Mouse (Mus musculus): ENCODE measurements around the gene Shld2.
A peak's percentile ranks its signal among the peaks of the same experiment; 100 is the strongest.

Shld2 gene

DNA sequence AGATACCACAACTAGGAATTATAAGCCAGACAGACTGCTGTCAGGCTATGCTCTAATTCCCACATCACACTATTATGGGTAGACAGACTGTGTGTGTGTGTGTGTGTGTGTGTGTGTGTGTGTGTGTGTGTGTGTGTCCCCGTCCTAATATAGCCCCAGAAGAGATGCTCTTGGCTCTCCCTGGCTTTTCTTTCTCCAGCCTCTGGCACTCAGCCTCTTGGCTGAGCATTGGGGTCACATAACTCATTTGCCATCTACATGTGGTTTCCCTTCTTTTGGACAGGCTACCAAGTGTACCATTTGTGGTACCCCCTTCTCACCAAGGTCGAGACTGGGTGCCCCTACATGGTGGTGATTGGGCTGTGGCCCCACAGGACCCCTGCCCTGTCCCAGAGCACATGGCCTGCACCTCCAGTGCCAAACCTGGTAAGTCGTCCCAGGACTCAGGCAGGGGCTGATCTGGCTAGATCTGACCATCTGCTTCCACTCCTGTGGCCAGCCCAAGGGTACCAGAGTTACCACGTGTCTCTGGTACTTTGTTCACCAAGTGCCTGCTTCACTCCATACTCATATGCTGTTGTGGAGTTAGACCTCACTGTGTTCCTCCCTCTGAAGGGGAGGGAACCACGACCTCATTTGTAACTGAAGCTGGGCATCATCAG lies 88.7 kb downstream of the Shld2 start:
- no peak for DNase-seq (ENCODE audit: low spot score in 2 of 2)

DNA sequence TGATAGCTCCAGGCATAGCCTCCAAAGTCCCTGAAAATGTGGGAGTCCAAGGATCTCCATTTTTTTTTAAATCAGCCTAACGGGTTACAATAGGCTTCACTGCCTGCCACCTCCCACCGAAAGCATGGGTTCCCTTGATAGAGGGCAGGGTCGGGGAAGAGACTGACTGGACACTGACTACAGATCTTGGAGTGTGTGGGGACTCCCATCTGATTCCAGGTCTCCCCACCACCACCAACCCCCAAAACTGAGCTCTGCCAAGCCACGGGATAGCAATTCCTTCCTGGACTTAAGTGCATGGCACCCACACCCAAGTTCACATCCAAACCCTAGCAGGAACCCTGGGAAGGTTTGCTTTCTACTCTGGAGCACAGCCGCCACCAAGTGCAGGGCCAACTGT lies 89.9 kb downstream of the Shld2 start:
- DNase-seq (ENCODE audit: low spot score in 2 of 2): no peak

DNA sequence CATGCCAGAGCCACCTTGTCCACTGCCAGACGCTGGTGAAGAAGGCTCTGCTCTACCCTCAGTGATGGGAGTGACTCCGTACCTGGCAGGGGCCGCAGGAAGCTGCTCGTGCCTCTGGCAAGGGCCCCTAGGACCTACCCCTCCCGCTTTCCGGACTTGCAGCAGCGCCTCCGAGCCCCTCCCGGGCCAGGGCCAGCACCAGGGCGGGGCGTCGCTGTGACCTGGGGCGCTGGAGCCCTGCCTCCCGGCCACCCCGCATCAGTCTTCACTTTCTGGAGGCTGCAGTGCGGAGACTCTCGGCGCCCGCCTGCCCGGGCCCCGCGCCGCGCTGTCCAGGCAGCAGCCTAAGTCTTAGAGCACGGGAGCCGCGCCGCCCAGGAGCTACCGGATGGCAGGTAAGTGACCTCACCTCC lies 90.5 kb downstream of the Shld2 start:
- no peak for DNase-seq (ENCODE audit: low spot score in 2 of 2)

DNA sequence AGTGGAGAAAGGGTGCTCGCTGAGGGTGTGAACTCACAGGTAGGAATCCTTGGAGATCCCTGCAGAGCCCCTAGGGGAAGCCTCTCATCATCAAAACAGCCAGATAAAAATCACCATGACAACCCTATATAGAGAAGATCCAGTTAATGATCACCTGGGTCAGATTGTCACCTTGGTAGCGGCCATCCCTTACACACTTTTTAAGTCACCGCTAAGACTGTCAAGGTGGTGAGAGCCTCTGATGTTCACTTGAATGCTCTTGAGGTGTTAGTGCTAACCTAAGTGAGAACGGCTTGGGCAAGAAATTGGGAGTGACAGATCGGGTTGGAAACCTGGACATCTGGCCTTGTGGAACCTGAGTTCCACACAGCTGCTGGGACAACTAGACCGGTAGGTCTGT lies 91.0 kb downstream of the Shld2 start, which contains the start of gene Syt15:
Gene Syt15, plus strand, starts transcription at position 301 of the 400 bp plus-strand sequence.
- no peak for DNase-seq (ENCODE audit: low spot score in 2 of 2)

DNA sequence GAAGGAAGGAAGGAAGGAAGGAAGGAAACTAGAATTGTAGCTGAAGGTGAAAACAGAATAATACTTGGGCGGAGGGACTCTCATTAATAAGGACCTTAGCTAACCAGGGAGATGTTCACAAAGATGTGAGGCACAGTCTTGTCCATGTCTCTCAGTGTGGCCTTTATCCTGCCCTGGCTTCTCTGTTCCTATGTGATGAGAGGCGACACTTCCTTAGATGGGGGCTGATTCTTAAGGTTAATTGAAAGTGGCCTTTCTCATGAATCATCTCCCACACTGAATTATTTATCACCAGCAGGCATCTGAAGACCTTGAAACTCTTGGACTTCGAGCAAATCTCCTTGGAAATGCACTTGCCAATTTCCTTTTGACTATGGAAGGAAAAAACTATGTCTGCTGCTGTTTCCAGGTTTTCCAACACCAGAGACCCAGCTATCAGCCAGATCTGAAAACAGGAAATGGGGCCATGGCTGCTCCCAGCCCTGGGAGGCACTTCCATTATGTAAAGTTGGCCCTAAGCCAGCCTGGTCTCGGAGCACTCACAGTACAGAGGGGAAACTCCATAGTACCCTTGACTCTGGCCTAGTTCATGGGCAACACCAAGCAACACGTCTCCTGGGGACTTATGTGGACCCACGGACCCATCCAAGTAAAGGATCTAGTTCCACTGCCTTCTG lies 94.7 kb downstream of the Shld2 start:
- no peak for DNase-seq (ENCODE audit: low spot score in 2 of 2)

DNA sequence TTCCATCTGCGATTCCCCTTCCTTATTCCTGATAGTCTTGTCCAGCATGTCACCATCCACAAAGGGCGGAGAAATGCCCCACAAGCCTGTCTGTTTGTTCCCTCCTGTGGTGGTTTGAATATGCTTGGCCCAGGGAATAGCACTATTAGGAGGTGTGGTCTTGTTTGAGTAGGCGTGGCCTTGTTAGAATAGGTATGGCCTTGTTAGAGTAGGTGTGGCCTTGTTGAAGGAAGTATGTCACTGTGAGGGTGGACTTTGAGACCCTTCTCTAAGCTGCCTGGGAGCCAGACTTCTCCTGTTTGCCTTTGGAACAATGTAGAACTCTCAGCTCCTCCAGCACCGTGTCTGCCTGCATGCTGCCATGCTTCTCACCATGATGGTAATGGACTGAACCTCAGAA lies 100.4 kb downstream of the Shld2 start:
- DNase-seq (ENCODE audit: low spot score in 2 of 2): no peak

DNA sequence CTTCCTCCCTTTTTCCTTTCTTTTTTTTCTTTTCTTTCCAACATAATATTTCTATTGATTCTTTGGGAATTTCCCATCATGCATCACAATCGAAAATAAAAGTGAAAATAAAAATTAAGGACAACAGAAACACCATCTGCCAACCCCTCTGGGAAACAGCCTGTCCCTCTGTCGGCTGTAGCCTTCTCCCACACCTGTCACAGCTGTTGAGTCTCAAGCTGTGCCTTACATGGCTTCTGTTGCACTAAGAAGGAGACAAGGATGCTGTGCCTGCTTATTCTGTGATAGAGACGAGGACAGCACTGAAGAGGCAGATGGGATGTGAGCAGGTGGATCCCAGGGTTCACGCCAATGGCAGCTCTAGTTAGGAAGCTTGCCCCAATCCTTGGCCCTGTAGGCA lies 101.2 kb downstream of the Shld2 start:
- DNase-seq (ENCODE audit: low spot score in 2 of 2): no peak

DNA sequence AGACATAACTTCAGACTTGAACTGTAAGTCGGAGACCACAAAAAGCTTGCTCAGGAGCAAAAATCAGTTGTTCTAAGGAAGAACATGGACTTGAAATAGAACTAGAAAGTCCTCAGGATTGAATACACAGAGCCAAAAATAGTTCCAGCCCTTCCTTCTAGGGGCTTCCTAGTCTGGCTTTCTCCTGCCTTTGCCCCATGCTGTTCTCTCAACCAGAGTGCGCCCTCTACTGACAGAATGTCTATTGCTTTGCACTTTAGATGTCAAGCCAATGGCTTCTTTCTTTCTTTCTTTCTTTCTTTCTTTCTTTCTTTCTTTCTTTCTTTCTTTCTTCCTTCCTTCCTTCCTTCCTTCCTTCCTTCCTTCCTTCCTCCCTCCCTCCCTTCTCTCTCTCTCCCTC lies 101.6 kb downstream of the Shld2 start:
- DNase-seq (ENCODE audit: low spot score in 2 of 2): no peak

DNA sequence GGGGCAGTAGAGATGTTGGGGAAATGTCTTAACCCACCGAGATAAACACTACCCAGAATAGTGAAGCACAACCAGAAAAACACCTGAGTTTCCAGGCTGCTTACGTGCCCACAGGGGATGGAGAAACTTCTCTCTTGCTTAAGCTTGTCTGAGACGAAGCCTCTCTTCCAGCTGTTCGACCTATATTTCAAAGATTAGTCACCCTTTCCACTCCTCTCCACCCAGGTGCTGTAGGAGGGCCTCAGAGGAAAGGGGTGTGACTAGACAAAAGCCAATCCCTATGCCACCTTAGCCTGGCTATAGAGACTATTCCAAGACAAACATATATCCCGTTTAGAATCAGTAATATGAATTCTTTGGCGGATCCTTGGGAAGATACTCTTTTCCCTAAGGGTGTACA lies 102.3 kb downstream of the Shld2 start:
- no peak for DNase-seq (ENCODE audit: low spot score in 2 of 2)

DNA sequence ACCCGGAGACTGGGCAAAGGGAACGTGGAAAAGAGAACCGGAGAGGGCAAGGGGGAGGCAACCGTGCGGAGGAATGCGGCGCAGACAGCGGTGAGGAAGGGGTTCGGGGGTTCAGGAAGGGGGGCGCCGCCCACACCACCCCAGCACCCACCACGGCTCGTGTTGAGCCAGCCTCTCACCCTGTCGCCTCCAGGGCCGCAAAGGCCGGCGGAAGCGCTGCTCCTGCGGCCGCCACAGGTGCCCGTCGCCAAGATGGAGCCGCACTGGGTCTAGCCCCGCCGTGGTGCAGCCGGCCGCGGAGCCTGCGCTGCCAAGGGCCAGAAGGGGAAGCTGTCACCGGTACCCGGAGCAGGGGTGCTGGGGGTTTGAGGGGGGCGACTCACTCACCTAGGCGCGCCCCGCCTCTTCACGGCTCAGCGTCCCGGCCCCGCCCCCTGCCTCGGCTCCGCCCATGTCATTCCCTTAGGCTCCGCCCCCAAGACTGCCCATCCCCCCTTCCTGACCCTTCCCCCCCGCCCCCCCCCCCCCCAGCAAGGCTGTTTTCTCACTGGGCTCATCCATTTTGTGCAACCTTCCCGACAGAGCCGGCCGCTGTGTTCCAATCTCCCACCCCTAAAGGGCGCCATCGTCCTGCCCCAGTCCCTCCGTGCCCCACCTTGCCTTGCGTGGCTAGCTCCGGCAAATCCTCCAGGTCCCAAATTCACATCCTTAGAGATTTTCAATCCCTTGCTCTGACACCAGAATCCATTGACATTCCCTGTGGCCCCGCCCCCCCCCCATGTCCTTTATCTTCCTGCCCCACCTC lies 108.9 kb downstream of the Shld2 start, which contains the start of gene Gprin2:
Gene Gprin2, minus strand, starts transcription at position 423 of the 805 bp plus-strand sequence.
- no peak for DNase-seq (ENCODE audit: low spot score in 2 of 2)

DNA sequence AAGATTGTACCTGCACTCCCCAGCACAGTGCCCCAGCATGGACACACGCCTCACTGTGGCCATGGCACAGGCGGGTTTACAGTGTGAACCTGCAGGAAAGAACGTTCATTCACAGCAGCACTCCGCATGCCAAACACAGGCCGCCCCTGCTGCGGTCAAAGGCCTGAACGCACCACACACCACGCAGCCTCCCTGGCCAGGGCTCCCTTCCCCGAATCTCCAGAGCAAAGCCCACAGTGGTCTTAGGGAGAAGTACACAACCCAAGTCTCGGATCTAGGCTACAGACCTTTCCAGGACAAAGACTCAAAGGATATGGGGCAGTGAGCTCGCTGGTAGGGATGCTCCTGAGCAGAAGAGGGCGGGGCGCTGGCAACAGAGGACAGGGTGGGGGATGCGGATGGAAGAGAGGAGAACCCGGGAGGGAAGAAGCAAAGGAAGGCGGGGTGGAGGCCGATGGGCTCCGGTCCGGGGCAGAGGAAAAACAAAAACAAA lies 109.5 kb downstream of the Shld2 start:
- DNase-seq (ENCODE audit: low spot score in 2 of 2): no peak

DNA sequence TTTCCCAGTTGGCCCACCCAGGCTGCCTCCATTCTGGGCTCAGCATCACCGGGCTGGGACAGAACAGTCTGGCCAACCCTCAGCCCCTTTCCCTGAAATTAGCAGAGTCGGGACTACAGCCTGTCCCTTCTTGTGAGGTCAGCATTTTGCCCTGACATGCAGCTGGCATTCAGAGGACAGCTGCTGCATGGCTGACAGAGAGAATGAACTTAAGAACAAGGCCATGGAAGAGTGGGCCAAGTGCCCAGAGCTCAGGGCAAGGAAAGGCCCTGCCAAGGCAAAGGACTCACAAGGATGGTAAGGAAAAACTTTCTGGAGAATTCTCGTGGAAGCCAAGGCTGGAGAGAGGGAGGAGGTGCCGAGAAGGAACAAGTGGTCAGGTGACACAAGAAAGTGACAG lies 113.6 kb downstream of the Shld2 start:
- DNase-seq (ENCODE audit: low spot score in 2 of 2): no peak

DNA sequence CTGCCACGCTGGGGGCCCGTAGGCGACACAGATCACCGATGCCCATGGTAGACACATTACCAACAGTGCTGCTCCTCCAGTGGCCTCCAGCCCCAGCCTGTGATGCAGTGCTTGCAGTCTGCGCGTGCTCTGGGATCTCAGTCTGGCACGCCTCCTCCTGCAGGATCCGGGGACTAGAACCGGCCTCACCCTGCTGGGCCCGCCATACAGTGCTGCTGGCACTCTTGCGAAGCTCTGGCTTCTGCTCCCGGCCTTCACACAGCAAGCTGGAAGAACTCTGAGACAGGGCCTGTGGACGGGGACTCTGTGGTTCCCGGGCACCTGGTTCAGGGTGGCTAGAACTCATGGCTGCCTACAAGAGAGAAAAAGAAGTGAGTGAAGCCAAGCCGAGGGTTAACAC lies 114.8 kb downstream of the Shld2 start:
- no peak for DNase-seq (ENCODE audit: low spot score in 2 of 2)

DNA sequence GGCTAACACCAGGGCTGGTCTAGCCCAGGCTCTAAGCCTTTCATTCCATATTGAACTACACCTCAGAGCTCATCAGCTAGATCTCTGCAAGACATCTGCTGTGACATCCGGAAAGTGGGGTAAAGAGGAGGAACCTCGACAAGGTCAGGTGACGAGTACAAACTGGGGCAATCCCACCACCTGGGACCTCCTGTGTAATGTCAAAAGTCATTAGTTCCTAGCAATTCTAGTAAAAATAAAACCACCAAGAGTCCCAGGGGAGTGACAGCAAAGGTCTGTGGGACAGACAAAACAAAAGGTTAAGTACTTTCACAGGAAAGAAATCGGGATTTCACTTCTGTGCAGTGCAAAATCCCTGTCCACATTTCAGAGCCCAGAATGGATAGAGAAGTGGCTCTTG lies 116.4 kb downstream of the Shld2 start:
- no peak for DNase-seq (ENCODE audit: low spot score in 2 of 2)

DNA sequence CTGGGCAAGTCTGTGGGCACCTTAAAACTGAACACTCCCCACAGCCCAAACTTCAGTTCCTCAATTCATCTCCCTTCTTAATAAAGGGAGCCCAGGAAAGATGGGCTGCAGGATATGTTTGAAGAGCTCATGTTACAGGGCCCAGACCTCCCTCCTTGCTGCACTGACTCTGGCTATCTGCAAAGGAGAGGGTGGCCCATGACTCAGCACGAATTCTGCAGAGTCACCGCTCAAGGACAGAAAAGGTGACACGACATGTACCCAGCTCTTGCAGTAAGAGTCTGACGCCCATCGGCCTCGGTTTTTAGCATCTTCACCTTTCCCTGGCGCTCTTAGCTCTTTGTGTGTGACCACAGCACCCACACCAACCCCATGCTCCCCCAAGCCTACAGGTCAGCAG lies 119.9 kb downstream of the Shld2 start:
- DNase-seq (ENCODE audit: low spot score in 2 of 2): no peak

DNA sequence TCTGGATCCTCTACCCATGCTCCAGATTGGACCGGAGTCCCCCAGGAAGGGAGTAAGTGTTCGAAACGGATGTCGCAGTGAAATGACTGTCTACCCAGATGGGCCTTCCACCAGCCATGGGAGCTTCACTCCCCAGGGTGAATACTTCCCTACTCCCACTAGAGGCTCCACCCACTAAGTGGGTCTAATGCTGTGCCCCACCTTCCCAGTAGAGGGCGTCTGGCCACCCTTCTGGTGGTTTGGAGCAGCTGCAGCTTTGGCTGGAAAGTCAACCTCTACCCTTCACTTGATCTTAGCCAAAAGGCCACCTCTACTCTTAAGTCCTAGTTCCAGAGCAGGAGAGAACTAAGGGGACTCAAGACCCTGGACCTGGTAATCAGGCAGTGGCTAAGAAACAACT lies 121.7 kb downstream of the Shld2 start:
- DNase-seq (ENCODE audit: low spot score in 2 of 2): peak in 1 of 2 experiments; percentile 9
